Mouse (Mus musculus): Measurements from ENCODE around the gene Agk.

Agk gene

DNA sequence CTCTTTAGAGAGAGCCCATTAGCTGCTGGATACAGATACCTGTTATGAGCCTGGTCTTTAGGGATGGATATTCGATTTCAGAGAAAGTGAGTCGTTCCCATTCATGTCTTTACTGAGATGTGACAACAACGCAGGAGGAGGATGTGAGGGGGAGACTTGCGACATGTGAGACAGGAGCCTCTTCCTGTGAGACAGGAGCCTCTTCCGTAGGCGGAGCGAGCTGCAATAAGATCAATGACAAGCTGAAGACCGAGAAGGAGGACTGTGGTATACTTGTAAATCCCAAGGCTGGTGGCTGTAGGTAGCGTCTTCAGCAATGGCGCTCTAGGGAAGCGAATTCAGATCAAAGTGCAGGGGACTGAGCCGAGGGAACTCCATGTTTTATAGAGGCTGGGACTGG is 114.8 kb downstream of the Agk start:
- intact Hi-C loops (cut with DNase I), result no loop called here

DNA sequence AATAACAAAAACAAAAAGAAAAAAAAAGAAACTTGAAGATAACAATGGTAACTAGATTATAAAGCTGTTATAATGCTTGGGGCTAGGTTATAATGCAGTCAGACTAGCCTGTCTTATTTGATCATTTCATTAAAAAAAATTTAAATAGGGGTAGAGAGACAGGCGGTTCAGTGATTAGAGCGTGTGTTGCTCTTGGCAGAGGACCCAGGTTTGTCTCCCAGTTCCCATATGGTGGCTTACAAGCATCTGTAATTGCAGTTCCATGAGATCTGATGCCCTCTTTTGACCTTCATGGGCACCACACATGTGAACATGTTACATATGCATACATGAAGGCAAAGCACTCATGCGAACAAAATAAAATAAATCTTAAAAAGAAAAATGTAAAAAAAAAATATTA is 116.3 kb downstream of the Agk start:
- intact Hi-C loops (cut with DNase I), result no loop called here

DNA sequence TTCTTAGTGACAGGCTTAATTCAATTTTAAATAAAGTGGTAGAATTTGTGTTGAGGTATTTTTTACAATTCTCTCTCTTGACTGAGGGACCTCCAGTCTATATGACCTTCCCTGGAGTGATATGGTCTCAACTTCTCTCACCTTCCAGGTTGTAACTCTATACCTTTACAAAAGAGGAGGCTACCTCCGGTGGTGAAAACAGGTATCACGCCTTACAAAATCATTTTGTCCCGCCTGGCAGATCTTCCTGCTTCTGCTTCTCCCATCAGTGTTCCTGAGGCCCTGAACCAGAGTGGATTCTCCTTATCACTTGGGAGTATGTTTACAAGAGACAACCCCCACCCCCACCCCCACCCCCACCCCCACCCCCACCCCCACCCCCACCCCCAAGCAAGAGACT is 116.8 kb downstream of the Agk start:
- intact Hi-C loops (cut with DNase I), result no loop called here

DNA sequence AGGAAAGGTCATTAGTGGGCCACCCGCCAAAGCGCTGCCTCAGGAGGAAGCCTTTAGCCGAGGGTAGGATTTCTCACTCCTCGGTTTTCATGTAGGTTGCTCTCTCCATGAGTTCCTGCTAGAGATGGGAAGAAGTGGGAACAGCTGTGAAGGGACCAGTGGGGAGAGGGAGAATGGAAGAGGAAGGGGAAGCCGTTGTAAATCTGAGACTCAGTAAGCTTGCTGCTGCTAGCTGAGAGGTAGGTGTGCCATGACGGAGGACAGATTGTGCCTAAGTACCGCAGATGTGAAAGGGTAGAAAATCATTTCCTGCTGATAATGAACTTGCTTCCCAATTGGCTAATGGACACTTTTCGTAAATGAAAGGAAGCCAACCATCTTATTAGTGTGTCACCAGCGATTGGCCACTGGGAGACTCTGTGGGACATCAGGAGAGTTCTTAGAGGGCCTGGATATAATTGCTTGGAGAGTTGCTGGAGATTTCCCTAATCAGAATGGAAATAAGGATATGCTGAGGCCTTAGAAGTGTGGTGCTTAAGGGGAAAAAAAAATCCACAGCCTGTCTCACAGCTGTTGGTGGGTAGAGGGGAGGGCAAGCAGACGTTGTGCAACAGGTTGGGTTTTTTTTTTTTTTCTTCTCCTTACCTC is 118.4 kb downstream of the Agk start:
- intact Hi-C loops (cut with DNase I), result no loop called here

Measured in adrenal gland (tissue).